Mouse (Mus musculus): ENCODE measurements around the gene Adamts4.
A peak's percentile ranks its signal among the peaks of the same experiment; 100 is the strongest.
"Not testable (repeated sequence)": the region's sequence is repeated elsewhere in the genome, so short reads cannot be mapped to it uniquely, and the experiment has no call there.

Gene Adamts4

GRCm38 (mm10) chr1:171232348-171232747 lies 17.9 kb upstream of the Adamts4 start:
- DNase-seq = no peak

- DNase-seq = no peak
These were observed 17.2 kb upstream of the Adamts4 start for GRCm38 (mm10) chr1:171232800-171233730.

- DNase-seq = no peak
These were observed 16.1 kb upstream of the Adamts4 start, which contains the start of gene Fcer1g for GRCm38 (mm10) chr1:171234126-171234525. TSS of gene Fcer1g (minus strand) at chr1:171234365.

GRCm38 (mm10) chr1:171234538-171234937 lies 15.7 kb upstream of the Adamts4 start:
- no peak for DNase-seq

GRCm38 (mm10) chr1:171235791-171236190 lies 14.4 kb upstream of the Adamts4 start:
- DNase-seq = no peak

- DNase-seq = no peak
These were observed 12.8 kb upstream of the Adamts4 start for GRCm38 (mm10) chr1:171237438-171237837.

- peak; percentile 59 to 74 for DNase-seq
These were observed 11.8 kb upstream of the Adamts4 start for GRCm38 (mm10) chr1:171238463-171238862.

- no peak for DNase-seq
These were observed 10.1 kb upstream of the Adamts4 start for GRCm38 (mm10) chr1:171239992-171240744.

GRCm38 (mm10) chr1:171240911-171241310 lies 9.3 kb upstream of the Adamts4 start:
- no peak for DNase-seq

- DNase-seq = not testable (repeated sequence)
These were observed 8.3 kb upstream of the Adamts4 start for GRCm38 (mm10) chr1:171241952-171242351.

GRCm38 (mm10) chr1:171245353-171245752 lies 4.9 kb upstream of the Adamts4 start:
- no peak for DNase-seq

GRCm38 (mm10) chr1:171246709-171247452 lies 3.3 kb upstream of the Adamts4 start:
- DNase-seq = peak; percentile 99

- DNase-seq = no peak
These were observed 2.8 kb upstream of the Adamts4 start for GRCm38 (mm10) chr1:171247453-171247841.

GRCm38 (mm10) chr1:171247916-171248315 lies 2.3 kb upstream of the Adamts4 start:
- DNase-seq = no peak

GRCm38 (mm10) chr1:171248386-171249226 lies 1.6 kb upstream of the Adamts4 start:
- DNase-seq = no peak

- peak in 1 of 2 experiments; percentile 30 for DNase-seq
These were observed 716 bp downstream of the Adamts4 start, which contains the start of gene Ndufs2 for GRCm38 (mm10) chr1:171250680-171251593. TSS of gene Ndufs2 (minus strand) at chr1:171251388.

- peak in 1 of 2 experiments; percentile 36 for DNase-seq
These were observed 1.5 kb downstream of the Adamts4 start for GRCm38 (mm10) chr1:171251594-171252324.

GRCm38 (mm10) chr1:171252415-171252814 lies 2.2 kb downstream of the Adamts4 start:
- DNase-seq = no peak

- DNase-seq = no peak
These were observed 6.0 kb downstream of the Adamts4 start for GRCm38 (mm10) chr1:171256095-171256818.

Measured in cerebellum, postnatal 25 days (tissue).